Mouse (Mus musculus): ENCODE measurements at regions not wholly inside any gene's neighbourhood (a gene's known extent, or its start where the extent isn't known, plus 50 kb on each side); places are given as distances from the start of the nearest gene placed in this dataset.

DNA sequence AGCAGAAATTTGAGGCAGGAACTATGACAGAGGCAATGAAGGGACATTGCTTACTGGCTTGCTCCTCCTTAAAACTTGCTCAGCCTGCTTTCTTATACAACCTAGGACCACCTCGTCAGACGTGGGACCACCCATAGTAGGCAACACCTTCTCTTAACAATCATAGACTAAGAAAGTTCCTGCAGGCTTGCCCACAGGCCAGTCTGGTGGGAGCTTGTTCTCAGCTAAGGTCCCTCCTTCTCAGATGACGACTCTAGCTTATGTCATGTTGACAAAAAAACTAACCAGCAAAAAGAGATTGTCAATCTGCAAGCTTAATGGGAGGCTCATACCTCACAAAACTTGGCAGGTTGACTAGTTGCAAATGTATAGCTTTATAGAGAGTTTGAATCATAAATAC, 56.5 kb upstream of the Lsm6 start:
- DNase-seq (ENCODE audit: low read depth), result no peak
- TF ChIP-seq CTCF (IDR thresholded peaks at IDR 0.05; ENCODE audit: borderline replicate concordance, extremely low read depth, insufficient read depth, insufficient read length) (no peak), POLR2A (IDR thresholded peaks at IDR 0.05; ENCODE audit: borderline replicate concordance, extremely low read depth, insufficient read depth, insufficient read length, poor library complexity, severe bottlenecking) (no peak)

- no peak for TF ChIP-seq CTCF (IDR thresholded peaks at IDR 0.05; ENCODE audit: borderline replicate concordance, extremely low read depth, insufficient read depth, insufficient read length)
- no peak for TF ChIP-seq POLR2A (IDR thresholded peaks at IDR 0.05; ENCODE audit: borderline replicate concordance, extremely low read depth, insufficient read depth, insufficient read length, poor library complexity, severe bottlenecking)
- no peak for DNase-seq (ENCODE audit: low read depth)
Observed at GRCm38 (mm10) chr8:78889708-78890107, 68.8 kb upstream of the Lsm6 start.

GRCm38 (mm10) chr8:78890571-78890970, 69.6 kb upstream of the Lsm6 start:
- DNase-seq (ENCODE audit: low read depth), result peak; percentile 26
- TF ChIP-seq CTCF (IDR thresholded peaks at IDR 0.05; ENCODE audit: borderline replicate concordance, extremely low read depth, insufficient read depth, insufficient read length) (no peak), POLR2A (IDR thresholded peaks at IDR 0.05; ENCODE audit: borderline replicate concordance, extremely low read depth, insufficient read depth, insufficient read length, poor library complexity, severe bottlenecking) (no peak)

DNA sequence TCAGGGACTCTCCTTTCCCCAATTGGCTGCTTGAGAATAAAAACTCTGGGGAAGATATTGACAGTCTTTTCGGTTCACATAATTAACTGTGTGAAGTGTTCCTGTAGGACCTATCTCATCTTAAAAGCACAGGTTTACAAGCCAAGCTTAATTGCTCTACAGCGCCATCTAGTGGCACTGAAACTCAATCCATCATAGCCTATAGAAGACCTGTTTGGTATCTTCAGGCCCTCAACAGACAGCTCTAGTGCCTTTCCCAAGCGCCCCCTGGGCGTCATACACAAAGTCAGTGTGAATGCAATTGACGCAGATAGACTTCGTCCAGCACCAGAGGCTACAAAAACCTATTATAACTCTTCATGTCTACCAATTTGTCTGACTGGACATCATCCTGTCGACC, 78.9 kb upstream of the Lsm6 start:
- peak; percentile 86 for DNase-seq (ENCODE audit: low read depth)
- TF ChIP-seq CTCF (IDR thresholded peaks at IDR 0.05; ENCODE audit: borderline replicate concordance, extremely low read depth, insufficient read depth, insufficient read length) (peak; percentile 62; the same call in 1 of the 2 replicates), POLR2A (IDR thresholded peaks at IDR 0.05; ENCODE audit: borderline replicate concordance, extremely low read depth, insufficient read depth, insufficient read length, poor library complexity, severe bottlenecking) (no peak)

DNA sequence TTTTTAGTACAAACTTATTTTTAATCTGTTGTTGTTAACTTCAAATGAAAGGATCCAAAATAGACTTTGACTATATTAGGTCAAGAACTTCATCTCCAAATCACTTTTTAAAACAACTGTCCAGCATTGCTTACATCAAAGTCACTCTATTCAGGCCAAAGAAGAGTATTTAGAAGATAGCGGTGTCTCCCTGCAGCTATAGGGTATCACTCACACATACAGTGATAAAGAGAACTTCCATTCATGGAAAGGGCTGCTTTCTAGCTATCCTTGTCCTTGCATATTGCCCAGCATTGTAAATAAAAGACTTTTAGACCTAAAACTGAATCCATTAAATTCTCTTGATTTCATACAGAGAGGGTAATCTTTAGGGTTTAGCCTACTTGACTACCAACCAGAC, 82.1 kb upstream of the Lsm6 start:
- DNase-seq (ENCODE audit: low read depth), result no peak
- TF ChIP-seq CTCF (IDR thresholded peaks at IDR 0.05; ENCODE audit: borderline replicate concordance, extremely low read depth, insufficient read depth, insufficient read length), result no peak
- no peak for TF ChIP-seq POLR2A (IDR thresholded peaks at IDR 0.05; ENCODE audit: borderline replicate concordance, extremely low read depth, insufficient read depth, insufficient read length, poor library complexity, severe bottlenecking)

- DNase-seq (ENCODE audit: low read depth), result no peak
- TF ChIP-seq POLR2A (IDR thresholded peaks at IDR 0.05; ENCODE audit: borderline replicate concordance, extremely low read depth, insufficient read depth, insufficient read length, poor library complexity, severe bottlenecking) (no peak), CTCF (IDR thresholded peaks at IDR 0.05; ENCODE audit: borderline replicate concordance, extremely low read depth, insufficient read depth, insufficient read length) (no peak)
Observed at GRCm38 (mm10) chr8:78907918-78908317, 87.0 kb upstream of the Lsm6 start.

DNA sequence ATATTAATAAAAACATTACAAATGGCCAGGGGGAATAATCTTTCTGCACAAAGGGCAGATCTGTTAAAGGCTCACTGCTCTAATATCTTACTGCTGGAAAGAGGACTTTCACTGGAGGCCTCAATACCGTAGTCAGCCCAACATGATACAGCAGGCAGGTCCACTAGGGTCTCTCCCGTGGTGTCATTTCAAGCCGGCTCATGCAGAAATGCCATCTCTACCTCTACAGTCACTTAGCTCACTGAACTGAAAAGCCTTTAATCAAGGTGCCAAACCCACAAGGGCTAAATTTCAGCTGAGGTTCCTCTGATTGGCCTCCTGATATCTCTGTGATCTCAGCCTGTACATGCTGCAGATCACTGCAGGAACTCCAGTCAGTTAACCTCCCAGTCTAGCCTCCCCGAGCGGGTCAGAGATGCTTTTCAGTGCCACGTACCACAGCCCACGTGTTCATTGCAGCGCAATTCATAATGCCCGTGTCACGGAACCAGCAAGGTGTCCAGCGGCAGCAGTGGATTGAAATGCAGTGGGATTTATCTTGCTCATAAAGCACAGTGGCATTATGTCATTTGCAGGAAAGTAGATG, 90.4 kb upstream of the Lsm6 start:
- no peak for DNase-seq (ENCODE audit: low read depth)
- TF ChIP-seq CTCF (IDR thresholded peaks at IDR 0.05; ENCODE audit: borderline replicate concordance, extremely low read depth, insufficient read depth, insufficient read length), result no peak
- no peak for TF ChIP-seq POLR2A (IDR thresholded peaks at IDR 0.05; ENCODE audit: borderline replicate concordance, extremely low read depth, insufficient read depth, insufficient read length, poor library complexity, severe bottlenecking)

DNA sequence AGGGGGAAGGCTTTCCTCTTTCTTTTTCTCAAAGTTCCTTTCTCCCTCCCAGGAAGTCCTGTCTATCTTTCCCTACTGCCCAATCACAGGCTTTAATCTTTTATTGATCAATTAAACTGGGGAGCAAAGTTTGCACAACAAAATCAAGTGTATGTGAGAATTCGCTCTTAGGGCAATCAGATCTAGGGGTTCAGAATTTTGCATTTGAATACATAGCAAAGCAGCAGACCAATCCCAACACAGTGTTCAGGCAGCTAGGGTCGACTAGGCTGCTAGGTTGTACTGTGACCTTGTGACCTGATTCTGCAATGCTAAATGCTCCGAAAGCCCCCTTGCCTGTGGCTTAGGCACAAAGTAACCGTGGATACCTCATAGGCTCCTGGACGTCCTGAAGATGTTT, 91.5 kb upstream of the Lsm6 start:
- no peak for TF ChIP-seq POLR2A (IDR thresholded peaks at IDR 0.05; ENCODE audit: borderline replicate concordance, extremely low read depth, insufficient read depth, insufficient read length, poor library complexity, severe bottlenecking)
- TF ChIP-seq CTCF (IDR thresholded peaks at IDR 0.05; ENCODE audit: borderline replicate concordance, extremely low read depth, insufficient read depth, insufficient read length), result no peak
- no peak for DNase-seq (ENCODE audit: low read depth)

DNA sequence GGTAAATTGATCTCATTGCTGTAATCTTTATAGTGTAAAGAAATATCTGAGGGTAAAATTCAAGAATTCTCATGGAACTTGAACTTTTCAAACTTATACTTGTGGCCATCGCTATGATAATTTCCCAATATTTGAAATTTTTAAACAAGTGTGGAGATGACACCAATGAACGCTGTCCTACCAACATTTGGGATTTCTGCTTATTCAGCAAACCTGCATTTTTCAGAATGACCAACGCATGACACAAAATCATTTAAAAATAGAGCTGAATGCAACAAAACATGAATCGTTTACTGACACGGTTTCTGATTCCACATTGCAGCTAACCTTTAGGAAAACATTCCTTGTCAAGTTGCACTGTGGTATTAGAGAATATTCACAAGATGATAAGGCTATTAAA, 92.9 kb upstream of the Lsm6 start:
- TF ChIP-seq POLR2A (IDR thresholded peaks at IDR 0.05; ENCODE audit: borderline replicate concordance, extremely low read depth, insufficient read depth, insufficient read length, poor library complexity, severe bottlenecking), result no peak

DNA sequence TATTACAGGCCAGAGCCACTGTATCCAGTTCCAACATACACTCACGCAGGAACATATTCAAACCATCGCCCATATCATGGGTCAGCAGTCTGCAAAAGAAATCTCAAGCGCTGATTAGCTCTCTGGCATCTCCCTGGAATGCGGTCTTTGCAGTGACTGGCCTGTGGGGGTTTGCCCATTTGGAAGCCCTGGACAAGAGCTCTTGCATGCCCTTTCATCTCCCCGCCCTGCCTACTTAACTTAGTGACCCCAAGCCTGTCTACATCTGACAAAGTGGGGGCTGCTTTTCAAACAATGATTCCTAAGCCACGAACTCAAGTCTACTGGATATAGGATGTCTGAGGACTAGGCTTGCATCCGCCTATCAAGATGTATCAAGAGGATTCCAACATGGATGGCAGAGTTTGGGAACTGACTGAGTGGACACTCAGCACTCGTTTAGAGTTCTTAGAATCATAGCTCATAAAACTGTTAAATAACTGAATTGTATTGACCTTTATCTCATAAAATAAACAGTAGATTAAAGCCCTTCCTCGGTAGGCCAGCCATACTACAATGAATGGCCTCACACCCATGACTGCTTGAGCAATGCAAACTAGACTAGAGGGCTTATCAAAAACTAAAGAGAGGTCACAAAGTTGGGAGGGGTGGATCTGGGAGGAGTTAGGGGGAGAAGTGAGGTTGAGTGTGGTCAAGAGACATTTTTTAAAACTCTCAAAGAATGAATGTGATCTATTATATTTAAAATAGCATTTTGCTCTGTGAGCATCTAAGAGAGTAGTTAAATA, 97.4 kb upstream of the Zfp827 start:
- TF ChIP-seq POLR2A (IDR thresholded peaks at IDR 0.05; ENCODE audit: borderline replicate concordance, extremely low read depth, insufficient read depth, insufficient read length, poor library complexity, severe bottlenecking) (no peak), CTCF (IDR thresholded peaks at IDR 0.05; ENCODE audit: borderline replicate concordance, extremely low read depth, insufficient read depth, insufficient read length) (no peak)
- DNase-seq (ENCODE audit: low read depth), result no peak

More for the DNA sequence above, 92.9 kb upstream of the Lsm6 start:
- DNase-seq (ENCODE audit: low read depth), result no peak

DNA sequence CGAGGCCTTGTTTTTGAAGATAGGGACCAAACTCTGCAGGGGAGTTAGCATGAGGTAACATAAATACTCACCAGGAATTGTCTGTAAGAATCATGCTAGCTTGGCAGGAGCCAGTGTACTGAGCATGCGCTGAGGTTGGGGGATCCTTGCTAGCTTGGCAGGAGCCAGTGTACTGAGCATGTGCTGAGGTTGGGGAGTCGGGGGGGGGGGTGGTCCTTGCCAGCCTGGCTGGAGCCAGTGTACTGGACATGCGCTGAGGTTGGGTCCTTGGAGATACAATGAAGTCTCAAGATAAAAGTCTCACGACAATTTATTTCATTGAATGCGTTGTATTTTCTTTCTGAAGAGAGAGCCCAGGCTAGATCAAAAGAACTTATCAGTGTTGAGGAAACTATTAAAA, 96.2 kb upstream of the Zfp827 start:
- TF ChIP-seq POLR2A (IDR thresholded peaks at IDR 0.05; ENCODE audit: borderline replicate concordance, extremely low read depth, insufficient read depth, insufficient read length, poor library complexity, severe bottlenecking) (no peak), CTCF (IDR thresholded peaks at IDR 0.05; ENCODE audit: borderline replicate concordance, extremely low read depth, insufficient read depth, insufficient read length) (no peak)
- no peak for DNase-seq (ENCODE audit: low read depth)

- DNase-seq (ENCODE audit: low read depth), result no peak
- TF ChIP-seq CTCF (IDR thresholded peaks at IDR 0.05; ENCODE audit: borderline replicate concordance, extremely low read depth, insufficient read depth, insufficient read length) (no peak), POLR2A (IDR thresholded peaks at IDR 0.05; ENCODE audit: borderline replicate concordance, extremely low read depth, insufficient read depth, insufficient read length, poor library complexity, severe bottlenecking) (no peak)
Observed at GRCm38 (mm10) chr8:78940049-78940448, 88.2 kb upstream of the Zfp827 start.

Measured in brain, embryonic 14.5 days (tissue).